Mouse (Mus musculus): Measurements from ENCODE around the gene Wnk1. TPM values are rescaled to one million over a fixed set of nuclear protein-coding genes. Genes with fewer than 3 reads are reported as not detected.
"Not testable (repeated sequence)": the region's sequence is repeated elsewhere in the genome, so short reads cannot be mapped to it uniquely, and the experiment has no call there.

Wnk1 gene
- polyA plus RNA-seq (2014; fragmentation: Nextera tagmentation; extraction: Ambion mirVana) = 61.0 and 77.0 TPM in 2 replicates

DNA sequence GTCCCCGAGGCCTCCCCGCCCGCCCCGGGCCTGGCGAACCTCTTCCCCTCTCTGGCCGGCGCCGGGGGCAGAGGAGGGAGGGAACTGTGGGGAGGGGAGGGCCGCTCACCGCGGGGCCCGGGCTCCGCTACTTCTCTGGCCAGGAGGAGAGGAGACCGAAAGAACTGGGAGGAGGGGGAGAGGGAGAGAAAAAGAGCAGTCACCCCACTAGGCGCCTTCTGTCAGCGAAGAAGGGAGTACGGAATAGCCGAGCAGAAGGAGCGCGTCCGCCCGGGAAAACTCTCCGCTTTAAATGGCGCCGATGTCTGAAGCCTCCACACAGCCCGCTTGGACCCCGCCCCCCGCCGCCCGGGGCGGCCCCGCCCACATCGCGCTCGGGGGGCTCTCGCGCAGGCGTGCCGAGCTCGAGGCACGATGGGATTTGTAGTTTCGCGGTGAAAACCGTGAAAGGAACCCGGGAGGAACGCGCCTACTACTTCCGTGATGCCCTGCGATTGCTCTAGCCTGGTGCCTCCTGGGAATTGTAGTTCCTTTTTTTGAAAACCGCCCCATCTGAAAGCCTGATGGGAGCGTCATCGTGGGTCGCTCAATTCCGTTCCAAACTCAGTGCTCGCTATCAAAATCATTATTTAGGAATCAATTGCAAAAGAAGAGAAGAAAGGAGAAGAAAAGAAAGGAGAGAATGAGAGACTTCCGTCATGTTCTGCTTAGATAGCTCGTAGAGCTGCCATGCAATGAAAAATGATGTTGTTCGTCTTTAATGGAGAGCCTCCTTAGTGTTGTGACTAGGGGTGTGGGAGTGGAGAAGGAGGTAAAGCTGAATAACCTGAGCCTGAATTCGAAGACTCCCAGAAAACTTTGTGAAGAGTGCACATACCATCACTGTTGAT is at the start of gene Wnk1:
TSS of gene Wnk1 (minus strand) at position 307 of the 890 bp plus-strand sequence.
- peak within 1 kb of the TSS; percentile 91 for H3K4me2 ChIP-seq (ENCODE audit: low read depth, low read length, severe bottlenecking)
- under 1% methylated on average over 51 of the region's 59 CpGs for WGBS
- peaks cover 2% of the 10 kb centered on the region; the same call in 1 of the 2 replicates for H3K4me1 ChIP-seq (replicated peaks; ENCODE audit: control insufficient read depth, insufficient read depth, low read length)
- peak within 1 kb of the TSS; percentile 90 for H3K9ac ChIP-seq (ENCODE audit: low read length)
- peak within 1 kb of the TSS; percentile 97 for H3K27ac ChIP-seq (ENCODE audit: low read depth, low read length)
- no peaks in the 10 kb centered on the region for H3K27me3 ChIP-seq (ENCODE audit: control insufficient read depth, insufficient read depth, low read length)
- peak within 1 kb of the TSS; percentile 91 for H3K4me3 ChIP-seq (ENCODE audit: low read depth, low read length)
- DNase-seq (ENCODE audit: low spot score) (peak; percentile 100), ATAC-seq (replicated peaks; ENCODE audit: low FRiP score) (peak; percentile 94)
- H3K36me3 ChIP-seq (ENCODE audit: control insufficient read depth, insufficient read depth, low read length) = no peaks in the 10 kb centered on the region
- H3K9me3 ChIP-seq (ENCODE audit: control insufficient read depth, low read length) = no peaks in the 10 kb centered on the region

DNA sequence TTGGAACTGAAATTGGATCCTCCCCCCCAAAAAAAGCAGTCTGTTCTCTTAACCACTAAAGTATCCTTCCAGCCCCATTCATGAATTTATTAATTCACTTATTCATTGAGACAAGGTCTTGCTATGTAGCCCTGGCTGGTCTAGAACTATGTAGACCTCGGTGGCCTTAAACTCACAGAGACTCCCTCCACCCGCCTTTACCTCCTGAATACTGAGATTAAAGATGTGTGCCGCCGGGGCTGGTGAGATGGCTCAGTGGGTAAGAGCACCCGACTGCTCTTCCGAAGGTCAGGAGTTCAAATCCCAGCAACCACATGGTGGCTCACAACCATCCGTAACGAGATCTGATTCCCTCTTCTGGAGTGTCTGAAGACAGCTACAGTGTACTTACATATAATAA is 48.6 kb upstream of the Wnk1 start:
- ATAC-seq (replicated peaks; ENCODE audit: low FRiP score); H3K27me3 ChIP-seq (ENCODE audit: control insufficient read depth, insufficient read depth, low read length); H3K4me2 ChIP-seq (ENCODE audit: low read depth, low read length, severe bottlenecking); H3K36me3 ChIP-seq (ENCODE audit: control insufficient read depth, insufficient read depth, low read length); DNase-seq (ENCODE audit: low spot score); H3K9me3 ChIP-seq (ENCODE audit: control insufficient read depth, low read length); H3K27ac ChIP-seq (ENCODE audit: low read depth, low read length); H3K4me1 ChIP-seq (replicated peaks; ENCODE audit: control insufficient read depth, insufficient read depth, low read length); H3K4me3 ChIP-seq (ENCODE audit: low read depth, low read length); H3K9ac ChIP-seq (ENCODE audit: low read length): not testable (repeated sequence)
- WGBS = 94% methylated on average over 6 of the region's 8 CpGs

DNA sequence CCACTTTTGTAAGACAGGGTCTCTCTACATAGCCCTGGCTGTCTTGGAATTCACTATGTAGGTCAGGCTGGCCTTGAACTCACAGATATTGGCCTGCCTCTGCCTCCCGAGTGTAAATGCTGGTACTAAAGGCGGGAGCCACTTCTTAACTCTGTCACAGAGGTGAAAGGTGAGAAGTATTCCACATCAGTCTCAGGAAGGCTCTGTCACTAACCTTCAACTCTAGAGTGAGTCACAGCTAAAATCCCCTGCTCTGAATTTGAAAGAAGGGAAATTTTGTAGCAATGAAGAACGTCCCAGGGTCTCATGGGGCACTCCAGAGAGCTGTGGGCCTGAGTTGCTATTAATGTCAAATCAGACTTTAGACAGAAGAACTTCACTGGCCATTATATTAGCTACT is 47.4 kb upstream of the Wnk1 start:
- ATAC-seq (replicated peaks; ENCODE audit: low FRiP score) (no peak), DNase-seq (ENCODE audit: low spot score) (no peak)
- H3K4me2 ChIP-seq (ENCODE audit: low read depth, low read length, severe bottlenecking) = no peak overlapping the region
- no peaks in the 10 kb centered on the region for H3K27me3 ChIP-seq (ENCODE audit: control insufficient read depth, insufficient read depth, low read length)
- H3K9ac ChIP-seq (ENCODE audit: low read length) = no peak overlapping the region
- 80% methylated on average over 3 of the region's 3 CpGs for WGBS
- no peaks in the 10 kb centered on the region for H3K36me3 ChIP-seq (ENCODE audit: control insufficient read depth, insufficient read depth, low read length)
- H3K9me3 ChIP-seq (ENCODE audit: control insufficient read depth, low read length) = no peaks in the 10 kb centered on the region
- H3K4me1 ChIP-seq (replicated peaks; ENCODE audit: control insufficient read depth, insufficient read depth, low read length) = no peaks in the 10 kb centered on the region
- H3K4me3 ChIP-seq (ENCODE audit: low read depth, low read length) = no peak overlapping the region
- no peak overlapping the region for H3K27ac ChIP-seq (ENCODE audit: low read depth, low read length)

DNA sequence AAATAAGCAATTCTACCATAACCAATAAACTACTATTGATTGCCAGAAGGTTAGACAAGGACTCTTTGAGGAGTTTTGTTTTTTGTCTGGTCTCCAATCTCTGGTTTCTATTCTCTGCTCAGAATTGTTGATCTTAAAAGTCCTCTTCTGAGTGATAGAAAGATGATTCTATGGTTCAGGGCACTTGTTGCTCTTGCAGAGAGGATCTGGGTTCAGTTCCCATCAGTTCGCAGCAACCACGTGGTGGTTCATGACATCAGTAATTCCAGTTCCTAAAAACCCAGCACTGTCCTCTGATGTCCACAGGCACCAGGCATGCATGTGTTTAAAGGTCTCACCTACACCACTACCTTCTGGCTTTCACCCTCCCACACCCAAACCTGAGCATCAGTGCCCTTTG is 46.5 kb upstream of the Wnk1 start:
- H3K4me3 ChIP-seq (ENCODE audit: low read depth, low read length) = no peak overlapping the region
- no peak overlapping the region for H3K9ac ChIP-seq (ENCODE audit: low read length)
- no peaks in the 10 kb centered on the region for H3K27me3 ChIP-seq (ENCODE audit: control insufficient read depth, insufficient read depth, low read length)
- H3K4me1 ChIP-seq (replicated peaks; ENCODE audit: control insufficient read depth, insufficient read depth, low read length) = no peaks in the 10 kb centered on the region
- H3K4me2 ChIP-seq (ENCODE audit: low read depth, low read length, severe bottlenecking) = no peak overlapping the region
- WGBS = 98% methylated on average over 2 of the region's 2 CpGs
- no peak overlapping the region for H3K27ac ChIP-seq (ENCODE audit: low read depth, low read length)
- DNase-seq (ENCODE audit: low spot score) = no peak
- ATAC-seq (replicated peaks; ENCODE audit: low FRiP score) = no peak
- no peaks in the 10 kb centered on the region for H3K36me3 ChIP-seq (ENCODE audit: control insufficient read depth, insufficient read depth, low read length)
- no peaks in the 10 kb centered on the region for H3K9me3 ChIP-seq (ENCODE audit: control insufficient read depth, low read length)

DNA sequence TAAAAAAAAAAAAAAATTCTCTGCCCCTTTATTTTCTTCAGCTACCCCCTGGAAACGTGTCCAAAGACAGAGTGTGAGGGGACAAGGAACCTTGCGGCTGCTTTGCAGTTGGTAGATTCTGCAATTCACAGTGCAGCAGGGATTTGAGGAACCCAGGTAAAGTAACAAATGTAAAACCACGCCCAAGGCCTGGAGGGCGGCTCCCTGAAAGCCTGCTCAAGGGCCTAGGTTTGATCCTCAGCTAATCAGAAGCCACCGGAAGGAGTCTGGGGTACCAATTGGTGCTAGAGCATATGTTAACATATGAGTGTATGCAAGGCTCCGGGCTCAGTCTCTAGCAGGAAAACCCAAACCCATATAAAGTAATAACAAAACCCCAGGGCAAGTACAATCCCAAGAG is 45.0 kb upstream of the Wnk1 start:
- H3K36me3 ChIP-seq (ENCODE audit: control insufficient read depth, insufficient read depth, low read length) = no peaks in the 10 kb centered on the region
- no peak overlapping the region for H3K9ac ChIP-seq (ENCODE audit: low read length)
- H3K4me3 ChIP-seq (ENCODE audit: low read depth, low read length) = no peak overlapping the region
- WGBS = 71% methylated on average over 6 of the region's 6 CpGs
- H3K4me2 ChIP-seq (ENCODE audit: low read depth, low read length, severe bottlenecking) = no peak overlapping the region
- DNase-seq (ENCODE audit: low spot score) (no peak), ATAC-seq (replicated peaks; ENCODE audit: low FRiP score) (no peak)
- H3K9me3 ChIP-seq (ENCODE audit: control insufficient read depth, low read length) = no peaks in the 10 kb centered on the region
- H3K4me1 ChIP-seq (replicated peaks; ENCODE audit: control insufficient read depth, insufficient read depth, low read length) = no peaks in the 10 kb centered on the region
- no peak overlapping the region for H3K27ac ChIP-seq (ENCODE audit: low read depth, low read length)
- H3K27me3 ChIP-seq (ENCODE audit: control insufficient read depth, insufficient read depth, low read length) = no peaks in the 10 kb centered on the region

DNA sequence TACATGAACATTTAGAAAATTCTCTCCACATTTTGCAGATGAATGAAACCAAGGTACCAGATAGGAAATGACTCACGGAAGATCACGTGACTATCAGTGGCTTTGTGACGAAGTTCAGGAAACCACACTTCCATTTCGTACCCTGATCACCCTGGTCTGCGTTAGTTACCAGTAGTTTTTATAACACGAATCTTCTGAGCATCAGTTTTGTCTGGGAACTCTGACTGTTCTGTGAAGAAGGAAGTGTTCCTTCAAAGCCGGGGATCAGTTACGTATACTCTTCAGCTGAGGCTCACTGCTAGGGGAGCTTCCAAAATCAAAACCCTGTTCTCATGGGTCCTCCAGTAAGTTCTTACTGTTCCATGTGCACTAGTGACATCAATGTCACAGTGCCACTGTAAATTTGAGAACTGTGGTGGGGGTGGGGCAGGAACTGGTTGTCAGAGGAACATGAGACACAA is 44.5 kb upstream of the Wnk1 start:
- Histone ChIP-seq H3K27ac (ENCODE audit: low read depth, low read length) (no peak overlapping the region), H3K36me3 (ENCODE audit: control insufficient read depth, insufficient read depth, low read length) (no peaks in the 10 kb centered on the region), H3K27me3 (ENCODE audit: control insufficient read depth, insufficient read depth, low read length) (no peaks in the 10 kb centered on the region), H3K4me2 (ENCODE audit: low read depth, low read length, severe bottlenecking) (no peak overlapping the region), H3K4me1 (replicated peaks; ENCODE audit: control insufficient read depth, insufficient read depth, low read length) (no peaks in the 10 kb centered on the region), H3K4me3 (ENCODE audit: low read depth, low read length) (no peak overlapping the region), H3K9me3 (ENCODE audit: control insufficient read depth, low read length) (no peaks in the 10 kb centered on the region), H3K9ac (ENCODE audit: low read length) (no peak overlapping the region)
- DNase-seq (ENCODE audit: low spot score) = no peak
- no peak for ATAC-seq (replicated peaks; ENCODE audit: low FRiP score)
- WGBS = 91% methylated on average over 8 of the region's 8 CpGs

DNA sequence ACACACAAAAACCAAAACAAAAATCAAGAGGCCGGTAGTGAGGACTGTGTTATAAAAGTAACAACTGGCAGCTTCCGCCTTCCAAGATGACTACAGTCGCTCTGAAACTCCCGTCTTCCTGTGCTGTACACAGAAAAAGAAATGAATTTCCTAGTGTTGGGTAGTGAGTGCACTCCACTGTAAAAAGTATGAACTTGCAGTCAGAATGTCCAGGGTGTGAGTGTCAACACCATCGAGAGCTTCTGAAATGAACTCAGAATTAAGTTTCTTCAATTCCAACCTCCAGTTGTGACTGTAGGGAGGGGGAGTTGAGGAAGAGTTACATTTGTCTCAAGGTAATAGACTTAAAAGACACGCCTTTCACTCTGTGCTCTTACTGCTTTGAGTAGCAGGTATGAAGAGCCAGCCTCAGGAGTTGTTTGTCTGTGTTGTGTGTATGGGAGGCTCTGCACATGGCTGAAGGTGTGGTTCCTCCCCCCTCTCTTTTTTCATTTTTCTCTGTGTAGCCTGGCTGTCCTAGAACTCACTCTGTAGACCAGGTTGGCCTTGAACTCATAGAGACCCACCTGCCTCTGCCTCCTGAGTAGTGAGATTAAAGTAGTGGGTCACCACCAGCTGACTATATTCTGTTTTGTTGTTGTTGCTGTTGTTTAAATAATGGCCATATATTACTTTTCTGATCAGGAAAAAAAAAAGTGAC is 43.9 kb upstream of the Wnk1 start:
- H3K36me3 ChIP-seq (ENCODE audit: control insufficient read depth, insufficient read depth, low read length) = no peaks in the 10 kb centered on the region
- no peaks in the 10 kb centered on the region for H3K4me1 ChIP-seq (replicated peaks; ENCODE audit: control insufficient read depth, insufficient read depth, low read length)
- H3K27ac ChIP-seq (ENCODE audit: low read depth, low read length) = no peak overlapping the region
- ATAC-seq (replicated peaks; ENCODE audit: low FRiP score) (no peak), DNase-seq (ENCODE audit: low spot score) (no peak)
- H3K4me3 ChIP-seq (ENCODE audit: low read depth, low read length) = no peak overlapping the region
- no peaks in the 10 kb centered on the region for H3K9me3 ChIP-seq (ENCODE audit: control insufficient read depth, low read length)
- no peak overlapping the region for H3K9ac ChIP-seq (ENCODE audit: low read length)
- 92% methylated on average over 6 of the region's 6 CpGs for WGBS
- H3K27me3 ChIP-seq (ENCODE audit: control insufficient read depth, insufficient read depth, low read length) = no peaks in the 10 kb centered on the region
- no peak overlapping the region for H3K4me2 ChIP-seq (ENCODE audit: low read depth, low read length, severe bottlenecking)

DNA sequence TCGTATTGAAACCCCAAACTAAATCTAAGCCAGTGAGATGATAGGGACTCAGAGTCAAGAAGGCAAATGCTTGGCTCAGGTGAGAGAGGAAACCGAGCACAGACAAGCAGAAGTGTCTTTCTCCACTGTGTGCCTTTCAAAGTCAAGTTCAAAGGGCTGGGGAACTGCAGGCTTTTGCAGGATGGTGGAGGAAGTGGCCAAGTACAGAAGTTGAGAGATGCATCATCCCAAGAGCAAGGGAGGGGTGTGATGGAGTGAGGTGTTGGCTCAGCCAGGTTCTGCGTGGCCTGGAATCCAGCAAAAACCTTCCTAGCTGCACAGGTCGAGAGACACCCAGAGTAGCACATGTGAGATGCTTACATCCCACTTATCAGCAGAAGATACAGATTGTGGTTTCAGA is 43.0 kb upstream of the Wnk1 start:
- no peaks in the 10 kb centered on the region for H3K4me1 ChIP-seq (replicated peaks; ENCODE audit: control insufficient read depth, insufficient read depth, low read length)
- no peak overlapping the region for H3K4me2 ChIP-seq (ENCODE audit: low read depth, low read length, severe bottlenecking)
- WGBS = 81% methylated on average over 4 of the region's 4 CpGs
- no peak for DNase-seq (ENCODE audit: low spot score)
- H3K27ac ChIP-seq (ENCODE audit: low read depth, low read length) = no peak overlapping the region
- H3K9ac ChIP-seq (ENCODE audit: low read length) = no peak overlapping the region
- no peaks in the 10 kb centered on the region for H3K9me3 ChIP-seq (ENCODE audit: control insufficient read depth, low read length)
- no peak overlapping the region for H3K4me3 ChIP-seq (ENCODE audit: low read depth, low read length)
- H3K27me3 ChIP-seq (ENCODE audit: control insufficient read depth, insufficient read depth, low read length) = no peaks in the 10 kb centered on the region
- no peak for ATAC-seq (replicated peaks; ENCODE audit: low FRiP score)
- H3K36me3 ChIP-seq (ENCODE audit: control insufficient read depth, insufficient read depth, low read length) = no peaks in the 10 kb centered on the region

All from forebrain, embryonic 11.5 days (tissue).